Comparison of ENCODE assay signal across 10 mouse cellular contexts in genomic region chrX:135993192-135993594, GRCm38 (mm10). TPM values are rescaled to one million over a fixed set of nuclear protein-coding genes. Genes with fewer than 3 reads are reported as not detected.
A peak's percentile ranks its signal among the peaks of the same experiment; 100 is the strongest.
DNase-seq lines count a peak whose midpoint lies in the region; ATAC-seq lines count a peak whose summit lies in the region.
"Not testable (repeated sequence)": the region's sequence is repeated elsewhere in the genome, so short reads cannot be mapped to it uniquely, and the experiment has no call there.
"Had no signal": no experiment of that assay in that cellular context is flagged by ENCODE, and none has a peak within 500 bp of the region (broad histone marks: within the 10 kb centered on the region; RNA-seq: fewer than 3 reads in every experiment).

No protein-coding gene starts in this region.

- ATAC-seq in common myeloid progenitor, adult 5-6 weeks (replicated peaks; ENCODE audit: low read depth, poor library complexity, severe bottlenecking): peak; percentile 77
- ATAC-seq in forebrain, embryonic 15.5 days (replicated peaks): peak; percentile 95
- peak; percentile 94 for ATAC-seq in hindbrain, embryonic 11.5 days (ENCODE audit: low FRiP score)
- ATAC-seq in kidney, embryonic 16.5 days (ENCODE audit: low FRiP score, low TSS enrichment): peak; percentile 93
- ATAC-seq in liver, embryonic 16.5 days (ENCODE audit: low read depth): peak; percentile 35; the same call in 1 of the 2 replicates
- ATAC-seq in midbrain, embryonic 14.5 days (ENCODE audit: low FRiP score, low TSS enrichment): peak; percentile 87
- ATAC-seq in stomach, embryonic 15.5 days (ENCODE audit: insufficient read depth, low FRiP score, low read depth): peak; percentile 83

- not testable (repeated sequence) for H3K9me3 ChIP-seq in forebrain, embryonic 15.5 days; hindbrain, embryonic 11.5 days (ENCODE audit: control insufficient read depth, low read length); kidney, embryonic 16.5 days (ENCODE audit: low read length); liver, embryonic 16.5 days (replicated peaks; ENCODE audit: control insufficient read depth, low read length); midbrain, embryonic 14.5 days (ENCODE audit: control insufficient read depth, low read length); stomach, embryonic 15.5 days

- peak; percentile 36 for DNase-seq in R1 (ENCODE audit: low read depth, low spot score)
- peak; percentile 24 for DNase-seq in hindbrain, embryonic 11.5 days (ENCODE audit: low spot score)
- peak; percentile 32 for DNase-seq in midbrain, embryonic 14.5 days

- 48% methylated on average over 2 of the region's 3 CpGs for WGBS in forebrain, embryonic 15.5 days
- 37% methylated on average over 2 of the region's 3 CpGs for WGBS in hindbrain, embryonic 11.5 days
- 70% methylated on average over 1 of the region's 3 CpGs for WGBS in kidney, embryonic 16.5 days
- 59% methylated on average over 2 of the region's 3 CpGs for WGBS in liver, embryonic 16.5 days (ENCODE audit: insufficient replicate concordance)
- 30% methylated on average over 2 of the region's 3 CpGs for WGBS in midbrain, embryonic 14.5 days
- 45% methylated on average over 2 of the region's 3 CpGs for WGBS in stomach, embryonic 15.5 days

- not testable (repeated sequence) for H3K27me3 ChIP-seq in forebrain, embryonic 15.5 days; hindbrain, embryonic 11.5 days (ENCODE audit: control insufficient read depth, insufficient read depth, low read length); kidney, embryonic 16.5 days (ENCODE audit: insufficient read depth, low read length); liver, embryonic 16.5 days (ENCODE audit: control insufficient read depth, insufficient read depth, low read depth, low read length); midbrain, embryonic 14.5 days (ENCODE audit: control insufficient read depth, insufficient read depth, low read length); stomach, embryonic 15.5 days (replicated peaks)

- H3K4me2 ChIP-seq in forebrain, embryonic 15.5 days (replicated peaks): peak overlapping the region; percentile 15; the same call in 1 of the 2 replicates
- not testable (repeated sequence) for H3K4me2 ChIP-seq in hindbrain, embryonic 11.5 days (replicated peaks; ENCODE audit: low read depth, low read length); kidney, embryonic 16.5 days (replicated peaks; ENCODE audit: low read depth, low read length); liver, embryonic 16.5 days (ENCODE audit: low read depth, low read length); stomach, embryonic 15.5 days
- peak overlapping the region; percentile 19 for H3K4me2 ChIP-seq in midbrain, embryonic 14.5 days (ENCODE audit: low read length)

- not testable (repeated sequence) for H3K9ac ChIP-seq in forebrain, embryonic 15.5 days (replicated peaks); hindbrain, embryonic 11.5 days (ENCODE audit: low read depth, low read length); kidney, embryonic 16.5 days (replicated peaks; ENCODE audit: low read length); liver, embryonic 16.5 days (ENCODE audit: low read depth, low read length); midbrain, embryonic 14.5 days (replicated peaks; ENCODE audit: low read length); stomach, embryonic 15.5 days

- not testable (repeated sequence) for H3K36me3 ChIP-seq in forebrain, embryonic 15.5 days; hindbrain, embryonic 11.5 days (ENCODE audit: control insufficient read depth, insufficient read depth, low read length); kidney, embryonic 16.5 days (ENCODE audit: insufficient read depth, low read length); liver, embryonic 16.5 days (ENCODE audit: control insufficient read depth, insufficient read depth); midbrain, embryonic 14.5 days (ENCODE audit: control insufficient read depth, insufficient read depth, low read length); stomach, embryonic 15.5 days

- H3K4me3 ChIP-seq in forebrain, embryonic 15.5 days; hindbrain, embryonic 11.5 days (ENCODE audit: low read depth, low read length); kidney, embryonic 16.5 days (ENCODE audit: low read length); liver, embryonic 16.5 days (ENCODE audit: low read depth, low read length); midbrain, embryonic 14.5 days (replicated peaks; ENCODE audit: low read depth, low read length); stomach, embryonic 15.5 days (replicated peaks): not testable (repeated sequence)

- not testable (repeated sequence) for H3K27ac ChIP-seq in forebrain, embryonic 15.5 days (replicated peaks); hindbrain, embryonic 11.5 days (ENCODE audit: low read depth, low read length); kidney, embryonic 16.5 days (ENCODE audit: low read length); liver, embryonic 16.5 days (ENCODE audit: low read length); midbrain, embryonic 14.5 days (replicated peaks; ENCODE audit: low read depth, low read length); stomach, embryonic 15.5 days

- not testable (repeated sequence) for H3K4me1 ChIP-seq in forebrain, embryonic 15.5 days; hindbrain, embryonic 11.5 days (replicated peaks; ENCODE audit: control insufficient read depth, insufficient read depth, low read length); kidney, embryonic 16.5 days (ENCODE audit: insufficient read depth, low read length); liver, embryonic 16.5 days (ENCODE audit: control insufficient read depth, low read depth, low read length); midbrain, embryonic 14.5 days (ENCODE audit: control insufficient read depth, insufficient read depth, low read length); stomach, embryonic 15.5 days

RNA-seq across cellular contexts. Expression of gene Arxes2, which starts 0.4 kb away (rescaled TPM):
- 3.2 TPM in 1 of 2 replicates, not detected in the other for total RNA-seq in common myeloid progenitor, adult 5-6 weeks (2017)
- 157 and 182 TPM in 2 replicates for polyA plus RNA-seq in forebrain, embryonic 15.5 days (2015; fragmentation: Nextera tagmentation; extraction: Ambion mirVana)
- 125 and 140 TPM in 2 replicates for polyA plus RNA-seq in hindbrain, embryonic 11.5 days (2014; fragmentation: Nextera tagmentation; extraction: Ambion mirVana)
- 80.6 and 94.3 TPM in 2 replicates for polyA plus RNA-seq in kidney, embryonic 16.5 days (2015; fragmentation: Nextera tagmentation; extraction: Ambion mirVana)
- polyA plus RNA-seq in liver, embryonic 16.5 days (2015; fragmentation: Nextera tagmentation; extraction: Ambion mirVana): 17.6 and 18.0 TPM in 2 replicates
- 312 and 337 TPM in 2 replicates for polyA plus RNA-seq in midbrain, embryonic 14.5 days (2014; fragmentation: Nextera tagmentation; extraction: Ambion mirVana)
- polyA plus RNA-seq in stomach, embryonic 15.5 days (2015; fragmentation: Nextera tagmentation; extraction: Ambion mirVana): 68.2 and 73.6 TPM in 2 replicates

RNA-seq across cellular contexts. Expression of gene Arxes1, which starts 40.0 kb away (rescaled TPM):
- 2.3 TPM in 1 of 2 replicates, not detected in the other for total RNA-seq in common myeloid progenitor, adult 5-6 weeks (2017)
- polyA plus RNA-seq in forebrain, embryonic 15.5 days (2015; fragmentation: Nextera tagmentation; extraction: Ambion mirVana): 78.1 and 90.4 TPM in 2 replicates
- polyA plus RNA-seq in hindbrain, embryonic 11.5 days (2014; fragmentation: Nextera tagmentation; extraction: Ambion mirVana): 44.0 and 53.1 TPM in 2 replicates
- polyA plus RNA-seq in kidney, embryonic 16.5 days (2015; fragmentation: Nextera tagmentation; extraction: Ambion mirVana): 33.4 and 34.7 TPM in 2 replicates
- 7.7 and 8.4 TPM in 2 replicates for polyA plus RNA-seq in liver, embryonic 16.5 days (2015; fragmentation: Nextera tagmentation; extraction: Ambion mirVana)
- 141 and 142 TPM in 2 replicates for polyA plus RNA-seq in midbrain, embryonic 14.5 days (2014; fragmentation: Nextera tagmentation; extraction: Ambion mirVana)
- 29.9 and 32.1 TPM in 2 replicates for polyA plus RNA-seq in stomach, embryonic 15.5 days (2015; fragmentation: Nextera tagmentation; extraction: Ambion mirVana)
- polyA plus RNA-seq: C2C12, myocyte had no signal

Comparison
In these comparisons a context has a peak if more than half of its experiments do, and no peak if none do; other contexts are left out.
1. ATAC-seq: peak in every context shown above with its lines; median percentile 95 in forebrain, embryonic 15.5 days; 94 in hindbrain, embryonic 11.5 days; 93 in kidney, embryonic 16.5 days; 87 in midbrain, embryonic 14.5 days; 83 in stomach, embryonic 15.5 days; 77 in common myeloid progenitor, adult 5-6 weeks; 35 in liver, embryonic 16.5 days.